Mouse (Mus musculus): ENCODE results near the gene Vmn1r8. TPM values are rescaled to one million over a fixed set of nuclear protein-coding genes. Genes with fewer than 3 reads are reported as not detected.
"Not testable (repeated sequence)": the region's sequence is repeated elsewhere in the genome, so short reads cannot be mapped to it uniquely, and the experiment has no call there.

The Vmn1r8 gene
- polyA plus RNA-seq (2012; ENCODE audit: insufficient read depth, insufficient read length, missing spikeins): not detected in 2 replicates

DNA sequence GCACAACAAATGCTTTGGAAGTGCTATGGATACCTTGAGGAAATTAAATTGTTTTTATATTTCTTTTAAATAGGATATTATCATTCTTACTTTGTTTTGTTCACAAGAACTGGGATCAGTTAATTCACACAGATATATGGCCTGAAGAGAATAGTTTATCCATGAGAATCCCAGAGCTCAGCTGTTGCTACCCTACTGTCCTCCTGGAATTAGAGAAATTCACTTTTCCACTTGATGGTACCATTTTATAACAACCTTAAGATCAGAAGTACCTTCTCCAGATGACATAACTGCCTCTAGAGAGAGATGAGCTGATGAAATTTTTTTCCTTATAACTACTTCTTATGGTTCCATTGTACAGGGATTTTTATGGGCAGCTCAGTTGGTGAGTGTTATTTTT is at the start of gene Vmn1r8:
Gene Vmn1r8, plus strand, starts transcription at position 301 of the 400 bp plus-strand sequence.
- no peak within 1 kb of the TSS for H3K4me3 ChIP-seq (ENCODE audit: insufficient read depth, low read depth, low read length)
- no peaks in the 10 kb centered on the region for H3K4me1 ChIP-seq (ENCODE audit: control insufficient read depth, insufficient read depth, insufficient read length, low read length)

DNA sequence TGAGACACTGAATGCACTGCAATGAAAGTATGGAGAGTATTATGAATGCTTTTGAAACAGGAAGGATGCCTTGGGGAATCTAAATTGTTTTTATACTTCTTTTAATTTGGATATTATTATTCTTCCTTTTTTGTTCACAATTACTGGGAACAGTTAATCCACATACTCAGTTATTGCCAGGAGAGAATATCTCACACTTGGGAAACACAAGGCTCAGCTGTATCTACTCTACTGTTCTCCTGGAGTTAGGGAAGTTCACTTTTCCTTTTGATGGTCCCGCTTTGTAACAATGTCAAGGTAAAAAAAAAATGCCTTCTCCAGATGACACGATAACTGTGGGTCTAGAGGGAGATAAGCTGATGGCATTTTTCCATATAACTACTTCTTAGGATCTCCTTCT is 35.1 kb upstream of the Vmn1r8 start, which contains the start of gene Vmn1r6:
Gene Vmn1r6, plus strand, starts transcription at position 301 of the 400 bp plus-strand sequence.
- H3K4me1 ChIP-seq (ENCODE audit: control insufficient read depth, insufficient read depth, insufficient read length, low read length): no peaks in the 10 kb centered on the region
- no peak within 1 kb of the TSS for H3K27ac ChIP-seq (replicated peaks; ENCODE audit: low read depth, low read length)
- no peak within 1 kb of the TSS for H3K4me3 ChIP-seq (ENCODE audit: insufficient read depth, low read depth, low read length)

More for the DNA sequence above, at the start of gene Vmn1r8:
- no peak within 1 kb of the TSS for H3K27ac ChIP-seq (replicated peaks; ENCODE audit: low read depth, low read length)

DNA sequence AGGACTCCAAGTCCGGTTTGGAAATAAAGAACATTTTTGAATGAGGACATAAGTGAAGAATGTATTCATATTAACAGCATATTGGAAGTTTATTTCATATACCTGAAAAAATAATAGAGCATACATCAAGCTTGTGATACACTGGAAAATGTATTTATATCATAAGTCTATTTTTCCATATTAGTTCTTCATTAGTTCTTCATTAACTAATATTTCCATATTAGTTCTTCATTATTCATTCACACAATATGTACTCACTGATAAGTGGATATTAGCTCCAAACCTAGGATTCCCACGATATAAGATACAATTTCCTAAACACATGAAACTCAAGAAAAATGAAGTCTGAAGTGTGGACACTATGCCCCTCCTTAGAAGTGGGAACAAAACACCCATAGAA is 6.9 kb upstream of the Vmn1r8 start, which contains the start of gene Vmn1r7:
Gene Vmn1r7, minus strand, starts transcription at position 101 of the 400 bp plus-strand sequence.
- not testable (repeated sequence) for H3K4me1 ChIP-seq (ENCODE audit: control insufficient read depth, insufficient read depth, insufficient read length, low read length); H3K4me3 ChIP-seq (ENCODE audit: insufficient read depth, low read depth, low read length); H3K27ac ChIP-seq (replicated peaks; ENCODE audit: low read depth, low read length)

DNA sequence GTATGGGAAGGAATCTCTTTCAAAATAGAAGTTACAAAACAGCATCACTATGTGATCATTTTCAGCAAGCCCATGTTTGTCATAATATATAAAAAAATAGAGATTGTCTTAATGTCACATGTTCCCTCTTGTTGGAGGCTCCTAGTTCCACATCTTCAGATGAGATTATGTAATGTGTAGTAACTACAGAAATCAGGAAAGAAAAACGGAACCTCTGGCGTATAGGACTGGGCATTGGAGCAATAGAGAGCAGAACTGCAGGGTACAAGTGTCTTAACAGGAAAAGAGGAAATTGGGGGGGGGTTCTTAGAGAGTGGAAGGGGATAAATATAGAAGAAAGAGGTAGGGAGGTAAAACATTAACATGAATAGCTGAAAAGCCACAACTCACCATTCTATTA is 2.6 kb downstream of the Vmn1r8 start:
- Histone ChIP-seq H3K4me3 (ENCODE audit: insufficient read depth, low read depth, low read length) (no peak overlapping the region), H3K27ac (replicated peaks; ENCODE audit: low read depth, low read length) (no peak overlapping the region), H3K4me1 (ENCODE audit: control insufficient read depth, insufficient read depth, insufficient read length, low read length) (no peaks in the 10 kb centered on the region)

DNA sequence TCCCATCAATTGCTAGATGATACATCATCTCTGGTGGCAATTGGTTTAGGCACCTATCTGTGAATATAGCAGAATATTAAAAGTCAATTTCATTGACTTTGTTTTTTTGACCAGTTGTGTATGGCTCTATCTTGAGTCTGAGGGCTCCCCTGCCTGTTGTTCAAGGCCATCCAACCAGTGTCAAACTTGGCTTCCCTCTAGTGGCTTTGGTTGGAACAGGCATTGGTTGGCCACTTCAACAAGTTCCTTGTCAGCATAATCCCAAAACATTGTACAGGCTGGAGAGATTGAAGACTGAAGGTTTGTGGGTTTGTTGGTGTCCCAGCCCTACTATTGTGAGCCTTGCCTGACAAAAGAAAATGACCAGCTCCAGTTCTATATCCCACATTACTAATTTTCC is 31.6 kb downstream of the Vmn1r8 start:
- no peaks in the 10 kb centered on the region for H3K4me1 ChIP-seq (ENCODE audit: control insufficient read depth, insufficient read depth, insufficient read length, low read length)
- no peak overlapping the region for H3K4me3 ChIP-seq (ENCODE audit: insufficient read depth, low read depth, low read length)
- no peak overlapping the region for H3K27ac ChIP-seq (replicated peaks; ENCODE audit: low read depth, low read length)

DNA sequence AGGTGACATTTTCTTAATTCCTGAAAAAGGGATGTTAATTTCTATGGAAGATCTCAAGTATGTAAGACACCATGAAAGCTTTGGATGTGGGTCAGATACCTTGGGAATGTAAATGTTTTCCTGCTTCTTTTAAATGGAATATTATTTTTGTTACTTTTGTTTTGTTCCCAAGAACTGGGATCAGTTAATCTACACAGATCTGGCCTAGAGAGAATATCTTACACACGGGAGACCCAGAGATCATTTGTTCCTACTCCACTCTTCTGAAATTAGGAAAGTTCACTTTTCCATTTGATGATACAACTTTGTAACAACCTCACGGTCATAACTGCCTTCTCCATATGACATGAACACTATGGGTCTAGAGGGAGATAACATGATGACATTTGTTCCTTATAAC is 34.4 kb downstream of the Vmn1r8 start, which contains the start of gene Vmn1r9:
Gene Vmn1r9, plus strand, starts transcription at position 301 of the 400 bp plus-strand sequence.
- H3K27ac ChIP-seq (replicated peaks; ENCODE audit: low read depth, low read length): no peak within 1 kb of the TSS
- H3K4me3 ChIP-seq (ENCODE audit: insufficient read depth, low read depth, low read length): no peak within 1 kb of the TSS
- H3K4me1 ChIP-seq (ENCODE audit: control insufficient read depth, insufficient read depth, insufficient read length, low read length): no peaks in the 10 kb centered on the region

Other genes with a start within 250 kb of the Vmn1r8 start
- 15.4 and 16.1 TPM in 2 replicates for gene Kbtbd2, start 234.5 kb upstream of the Vmn1r8 start, polyA plus RNA-seq (2012; ENCODE audit: insufficient read depth, insufficient read length, missing spikeins)
- 44.6 and 50.2 TPM in 2 replicates for gene Fkbp9, start 200.2 kb upstream of the Vmn1r8 start, polyA plus RNA-seq (2012; ENCODE audit: insufficient read depth, insufficient read length, missing spikeins)
- gene Nt5c3, start 108.4 kb upstream of the Vmn1r8 start, polyA plus RNA-seq (2012; ENCODE audit: insufficient read depth, insufficient read length, missing spikeins): 18.6 and 28.2 TPM in 2 replicates
- gene Vmn1r4, start 108.3 kb upstream of the Vmn1r8 start, polyA plus RNA-seq (2012; ENCODE audit: insufficient read depth, insufficient read length, missing spikeins): 0.52 and 0.75 TPM in 2 replicates
- not detected in 2 replicates for gene Vmn1r5, start 62.0 kb upstream of the Vmn1r8 start, polyA plus RNA-seq (2012; ENCODE audit: insufficient read depth, insufficient read length, missing spikeins)
- not detected in 2 replicates for gene Vmn1r6, start 35.0 kb upstream of the Vmn1r8 start, polyA plus RNA-seq (2012; ENCODE audit: insufficient read depth, insufficient read length, missing spikeins)
- gene Vmn1r7, start 7.0 kb upstream of the Vmn1r8 start, polyA plus RNA-seq (2012; ENCODE audit: insufficient read depth, insufficient read length, missing spikeins): not detected in 2 replicates
- not detected in 2 replicates for gene Vmn1r9, start 34.5 kb downstream of the Vmn1r8 start, polyA plus RNA-seq (2012; ENCODE audit: insufficient read depth, insufficient read length, missing spikeins)
- not detected in 2 replicates for gene Vmn1r10, start 77.2 kb downstream of the Vmn1r8 start, polyA plus RNA-seq (2012; ENCODE audit: insufficient read depth, insufficient read length, missing spikeins)
- not detected in 2 replicates for gene Vmn1r11, start 101.2 kb downstream of the Vmn1r8 start, polyA plus RNA-seq (2012; ENCODE audit: insufficient read depth, insufficient read length, missing spikeins)
- gene Vmn1r12, start 124.6 kb downstream of the Vmn1r8 start, polyA plus RNA-seq (2012; ENCODE audit: insufficient read depth, insufficient read length, missing spikeins): not detected in 2 replicates
- gene Vmn1r13, start 171.0 kb downstream of the Vmn1r8 start, polyA plus RNA-seq (2012; ENCODE audit: insufficient read depth, insufficient read length, missing spikeins): 0.20 TPM in 1 of 2 replicates, not detected in the other
- not detected in 2 replicates for gene Vmn1r14, start 199.4 kb downstream of the Vmn1r8 start, polyA plus RNA-seq (2012; ENCODE audit: insufficient read depth, insufficient read length, missing spikeins)
- gene Vmn1r15, start 225.7 kb downstream of the Vmn1r8 start, polyA plus RNA-seq (2012; ENCODE audit: insufficient read depth, insufficient read length, missing spikeins): not detected in 2 replicates

All from brown adipose tissue, adult 24 weeks (tissue).